Mouse (Mus musculus) kidney, postnatal 10 days (tissue): ENCODE results near the gene Eps8l2.

Experiments used
- DNase-seq: peaks from one replicate; pipeline ENCODE4 v3.0.0; 2021; ENCODE audit warnings: mixed read lengths

Eps8l2 gene

DNA sequence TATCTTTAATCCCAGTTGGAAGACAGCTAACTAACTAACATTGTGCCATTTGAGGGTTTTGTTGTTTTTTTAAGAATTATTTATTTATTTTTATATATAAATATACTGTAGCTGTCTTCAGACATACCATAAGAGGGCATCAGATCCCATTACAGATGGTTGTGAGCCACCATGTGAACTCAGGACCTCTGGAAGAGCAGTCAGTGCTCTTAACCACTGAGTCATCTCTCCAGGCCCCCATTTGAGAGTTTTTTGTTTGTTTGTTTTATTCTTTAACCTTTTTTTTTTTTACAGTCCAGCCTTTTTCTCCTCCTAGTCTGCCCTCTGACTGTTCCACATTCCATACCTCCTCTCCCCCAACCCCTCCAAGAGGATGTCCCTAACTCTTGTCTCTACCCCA lies 8.0 kb upstream of the Eps8l2 start:
- no peak for DNase-seq

- peak; percentile 74 for DNase-seq
These were observed 6.7 kb upstream of the Eps8l2 start for GRCm38 (mm10) chr7:141331990-141332389.

GRCm38 (mm10) chr7:141335044-141335579 lies 3.6 kb upstream of the Eps8l2 start:
- DNase-seq = no peak

GRCm38 (mm10) chr7:141335682-141336081 lies 3.0 kb upstream of the Eps8l2 start:
- no peak for DNase-seq

DNA sequence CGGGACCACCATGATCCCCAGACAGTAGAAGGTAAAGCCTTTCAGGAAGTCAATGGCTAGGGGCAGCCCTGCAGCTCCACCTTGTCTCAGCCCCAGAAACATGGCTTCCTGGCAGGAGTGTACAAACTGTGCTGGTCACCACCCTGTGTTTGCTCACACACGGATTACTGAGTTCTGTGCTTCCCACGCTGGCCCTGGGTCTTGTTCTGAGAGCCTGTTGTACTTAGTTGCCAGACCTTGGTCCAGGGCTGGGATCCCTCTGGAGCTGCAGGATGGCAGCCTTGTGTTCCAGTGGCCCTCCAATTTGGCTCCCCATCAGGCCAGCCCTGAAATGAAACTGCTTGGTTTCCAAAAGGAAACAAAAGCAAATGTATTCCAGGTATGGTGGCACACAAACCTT lies 2.4 kb upstream of the Eps8l2 start:
- no peak for DNase-seq

- no peak for DNase-seq
These were observed 814 bp upstream of the Eps8l2 start for GRCm38 (mm10) chr7:141337716-141338416.

DNA sequence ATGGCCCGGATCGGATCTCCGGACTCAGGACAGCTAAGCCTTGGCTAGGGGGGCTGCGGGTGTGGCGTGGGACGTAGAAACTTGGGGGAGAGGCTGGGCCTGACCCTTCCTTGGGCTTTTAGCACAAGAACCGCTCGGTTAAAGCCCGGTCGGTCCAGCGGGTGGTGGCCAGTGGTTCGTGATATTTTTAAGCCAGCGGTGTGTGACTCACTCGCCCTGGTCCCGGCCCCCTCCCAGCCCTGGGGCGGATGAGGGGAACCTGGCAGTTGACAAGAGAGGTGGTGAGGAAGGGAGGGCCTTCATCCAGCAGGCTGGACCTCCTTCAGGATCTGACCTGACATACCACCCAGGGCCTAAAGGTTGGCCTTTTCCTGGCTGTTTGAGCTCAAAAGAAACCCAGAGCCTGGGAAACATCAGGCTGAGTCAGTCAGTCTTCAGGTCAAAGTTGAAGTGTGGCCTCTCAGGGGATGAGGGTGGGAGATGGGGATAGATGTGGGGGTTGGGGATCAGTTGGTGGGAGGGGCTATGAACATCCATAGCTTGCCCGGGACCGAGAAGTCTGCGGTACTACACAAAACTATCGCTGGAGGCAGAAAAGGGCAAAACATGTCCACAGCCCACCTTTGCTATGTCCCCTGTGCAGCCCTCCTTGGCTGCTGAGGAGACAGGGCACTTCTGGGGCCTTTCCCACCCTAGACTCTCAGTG lies 688 bp downstream of the Eps8l2 start:
- no peak for DNase-seq

DNA sequence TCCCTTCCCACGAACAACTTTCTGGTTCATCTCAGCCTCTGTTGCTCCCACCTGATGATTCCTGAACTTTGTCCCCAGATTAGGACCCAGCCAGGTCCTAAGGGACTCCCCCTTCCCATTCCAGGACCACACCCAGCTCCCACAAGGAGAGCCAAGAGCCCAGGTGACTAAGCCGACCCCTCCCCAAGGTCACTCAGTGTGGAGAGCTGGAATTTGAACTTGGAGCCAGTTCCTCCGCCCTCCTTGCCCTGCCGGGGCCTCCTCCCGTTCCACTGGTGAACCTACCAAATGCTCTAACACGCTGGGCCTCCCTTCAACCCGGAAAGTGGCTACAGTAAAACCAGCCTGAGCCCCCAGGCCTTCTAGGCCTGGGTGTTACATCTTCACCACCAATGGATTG lies 1.3 kb downstream of the Eps8l2 start:
- peak; percentile 61 for DNase-seq

GRCm38 (mm10) chr7:141340476-141340875 lies 1.8 kb downstream of the Eps8l2 start:
- peak; percentile 75 for DNase-seq

DNA sequence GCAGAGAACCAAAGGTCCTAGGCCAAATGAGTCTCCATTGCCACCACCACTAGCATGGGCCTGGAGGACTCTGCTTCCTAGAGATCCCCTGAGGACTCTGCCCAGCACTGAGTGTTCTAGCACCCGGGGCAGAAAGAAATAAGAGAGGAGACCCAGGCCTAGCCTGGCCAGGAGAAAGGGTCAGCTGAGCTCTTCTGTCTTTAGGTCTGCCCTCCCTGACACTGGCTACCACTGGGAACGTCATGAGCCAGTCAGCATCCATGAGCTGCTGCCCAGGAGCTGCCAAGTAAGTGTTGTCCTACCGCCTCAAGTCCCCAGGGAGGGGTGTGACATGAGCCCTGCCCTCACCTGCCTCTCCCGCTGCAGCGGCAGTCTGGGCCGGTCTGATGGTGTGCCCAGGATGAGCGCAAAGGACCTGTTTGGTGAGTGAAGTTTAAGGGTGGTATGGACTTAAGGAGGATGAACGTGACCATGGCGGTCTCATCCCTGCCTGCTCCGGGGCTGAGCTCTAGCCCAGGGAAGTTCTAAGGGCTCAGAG lies 3.1 kb downstream of the Eps8l2 start:
- no peak for DNase-seq

DNA sequence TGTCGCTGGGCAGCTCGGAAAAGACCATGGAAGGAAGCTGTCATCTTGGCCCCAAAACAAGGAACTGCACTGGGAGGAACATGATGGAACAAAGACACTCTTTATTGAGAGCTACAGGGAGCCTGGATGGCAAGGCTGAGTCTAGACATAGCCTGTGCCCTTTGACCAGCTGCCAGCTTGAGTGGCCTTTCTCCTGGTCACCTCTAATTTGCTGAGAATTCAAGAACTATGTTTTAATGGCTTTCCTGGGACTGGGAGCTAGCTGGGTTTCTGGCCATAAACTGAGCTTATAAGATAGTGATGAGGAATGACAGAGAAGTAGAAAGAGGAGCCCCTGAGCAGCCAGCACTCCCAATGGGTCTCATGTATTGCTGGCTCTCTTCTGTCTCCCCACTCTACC lies 4.5 kb downstream of the Eps8l2 start:
- DNase-seq = no peak

- no peak for DNase-seq
These were observed 5.0 kb downstream of the Eps8l2 start for GRCm38 (mm10) chr7:141343696-141344095.

- DNase-seq = no peak
These were observed 6.1 kb downstream of the Eps8l2 start for GRCm38 (mm10) chr7:141344787-141345186.

- DNase-seq = no peak
These were observed 12.4 kb downstream of the Eps8l2 start for GRCm38 (mm10) chr7:141351061-141351460.

DNA sequence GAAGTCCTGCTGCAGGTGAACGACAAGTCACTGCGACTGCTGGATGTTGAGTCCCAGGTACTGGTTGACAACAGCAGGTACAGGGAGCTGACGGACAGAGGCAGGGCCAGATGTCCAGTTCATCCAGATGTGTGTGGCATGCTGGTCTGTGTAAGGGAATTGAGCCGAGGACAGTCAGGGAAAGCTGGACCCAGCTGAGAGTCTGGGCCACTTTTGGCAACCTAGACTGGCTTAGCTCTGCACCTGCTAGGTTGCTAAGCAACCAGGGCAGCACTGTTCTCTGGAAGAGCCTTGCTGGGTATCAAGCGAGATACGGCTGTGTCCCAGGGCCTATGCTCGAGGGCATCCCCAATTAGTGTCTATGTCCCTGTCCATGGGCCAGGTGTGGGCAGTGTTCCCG lies 16.4 kb downstream of the Eps8l2 start:
- no peak for DNase-seq

- DNase-seq = peak; percentile 45
These were observed 17.1 kb downstream of the Eps8l2 start for GRCm38 (mm10) chr7:141355626-141356326.

DNA sequence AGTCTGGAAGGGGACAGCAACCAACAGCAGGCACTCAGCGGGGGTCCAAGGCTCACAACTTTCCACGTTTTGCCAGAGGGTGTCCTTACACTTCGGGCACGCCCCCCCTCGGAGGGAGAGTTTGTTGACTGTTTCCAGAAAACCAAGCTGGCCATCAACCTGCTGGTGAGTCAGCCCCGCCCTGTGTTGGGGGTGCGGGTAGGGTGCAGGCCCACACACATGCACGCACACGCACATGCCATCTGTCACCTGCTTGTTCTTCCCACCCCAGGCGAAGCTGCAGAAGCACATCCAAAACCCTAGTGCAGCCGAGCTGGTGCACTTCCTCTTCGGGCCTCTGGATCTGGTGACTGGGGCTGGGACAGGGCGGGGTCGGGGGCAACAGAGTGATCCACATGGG lies 18.3 kb downstream of the Eps8l2 start:
- peak; percentile 17 for DNase-seq

GRCm38 (mm10) chr7:141361510-141361909 lies 22.8 kb downstream of the Eps8l2 start:
- peak; percentile 72 for DNase-seq

DNA sequence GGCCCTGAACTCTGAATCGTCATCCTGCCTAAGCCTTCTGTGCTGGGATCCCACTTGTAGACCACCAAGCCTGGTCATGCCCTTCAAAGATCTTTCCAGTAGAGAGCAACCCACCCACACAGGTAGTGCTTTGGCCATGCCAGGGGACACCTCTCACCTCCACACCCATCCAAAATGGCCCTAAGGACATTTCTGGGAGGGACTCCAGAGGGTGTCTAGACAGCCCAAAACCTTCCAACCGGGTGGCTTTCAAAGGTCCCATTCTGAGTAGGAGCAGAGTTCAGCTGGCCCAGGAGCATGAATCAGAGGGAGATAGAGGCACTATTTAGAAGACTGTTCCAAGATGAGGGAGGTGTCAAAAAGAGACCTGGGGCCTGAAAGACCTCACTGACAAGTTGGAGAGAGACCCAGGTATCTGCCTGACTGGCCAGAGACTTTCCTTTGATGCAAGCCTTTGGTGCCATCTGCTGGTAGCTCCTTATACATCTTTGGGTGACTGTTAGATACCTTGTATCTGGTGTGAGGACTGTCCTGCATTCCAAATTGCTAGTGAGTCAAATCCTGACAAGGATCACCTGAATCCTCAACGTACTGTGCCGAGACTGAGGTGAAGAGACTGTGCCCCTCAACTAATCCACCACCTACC lies 24.5 kb downstream of the Eps8l2 start:
- peak; percentile 85 for DNase-seq

- no peak for DNase-seq
These were observed 25.1 kb downstream of the Eps8l2 start for GRCm38 (mm10) chr7:141363752-141364125.

DNA sequence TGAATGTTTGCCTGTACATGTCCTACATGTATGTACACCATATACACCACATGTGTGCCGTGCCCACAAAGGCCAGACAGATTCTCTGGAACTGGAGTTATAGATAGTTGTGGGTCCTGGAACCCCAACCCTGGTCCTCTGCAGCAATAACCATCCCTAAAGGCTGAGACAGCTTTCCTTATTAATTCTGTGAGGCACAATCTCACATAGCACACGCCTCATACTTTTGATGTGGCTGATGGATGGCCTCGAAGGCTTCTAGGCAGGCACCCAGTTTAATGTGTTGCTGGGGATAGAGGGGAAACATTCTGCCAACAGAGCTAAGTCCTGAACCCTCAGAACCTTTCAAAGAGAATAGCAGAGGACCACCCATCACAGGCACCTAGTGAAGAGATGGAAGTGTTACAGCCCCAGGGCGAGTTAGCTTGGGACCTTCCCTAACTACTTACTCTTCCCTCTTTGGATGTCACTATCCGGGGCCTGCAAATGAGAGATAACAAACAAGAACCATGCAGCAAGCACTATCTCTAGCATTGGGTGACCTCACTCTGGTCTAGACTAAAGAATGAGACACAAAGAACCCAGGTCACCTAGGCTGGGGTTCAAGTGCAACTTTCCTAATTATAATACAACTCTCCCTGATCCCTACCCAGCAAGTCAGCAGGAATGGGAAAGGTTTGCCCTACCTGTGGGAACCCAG lies 25.8 kb downstream of the Eps8l2 start:
- no peak for DNase-seq

DNA sequence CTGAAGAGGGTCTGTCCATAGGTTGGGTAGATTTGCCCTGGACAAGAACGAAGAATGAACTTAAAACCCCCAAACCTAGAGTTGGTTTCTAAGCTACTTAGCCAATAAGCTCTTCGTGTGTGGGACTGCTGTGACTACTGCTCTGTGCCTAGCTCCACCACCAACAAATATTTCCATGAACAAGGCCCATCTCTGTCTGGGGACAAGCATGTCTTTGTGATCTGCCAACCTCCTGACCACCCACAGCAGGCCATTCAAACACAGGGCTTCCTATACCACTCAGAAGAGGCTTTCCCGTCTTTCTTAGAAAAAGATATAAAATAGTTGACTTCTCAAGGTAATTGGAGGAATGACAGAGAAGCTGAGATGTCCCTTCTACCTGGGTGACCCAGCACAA lies 26.4 kb downstream of the Eps8l2 start:
- DNase-seq = no peak
